Mouse (Mus musculus) cerebellum, adult 11-12 months (tissue): ENCODE results near the gene C2cd2l.

Experiments used
- DNase-seq: peaks from one replicate; pipeline ENCODE4 v3.0.0; 2022

Gene C2cd2l

DNA sequence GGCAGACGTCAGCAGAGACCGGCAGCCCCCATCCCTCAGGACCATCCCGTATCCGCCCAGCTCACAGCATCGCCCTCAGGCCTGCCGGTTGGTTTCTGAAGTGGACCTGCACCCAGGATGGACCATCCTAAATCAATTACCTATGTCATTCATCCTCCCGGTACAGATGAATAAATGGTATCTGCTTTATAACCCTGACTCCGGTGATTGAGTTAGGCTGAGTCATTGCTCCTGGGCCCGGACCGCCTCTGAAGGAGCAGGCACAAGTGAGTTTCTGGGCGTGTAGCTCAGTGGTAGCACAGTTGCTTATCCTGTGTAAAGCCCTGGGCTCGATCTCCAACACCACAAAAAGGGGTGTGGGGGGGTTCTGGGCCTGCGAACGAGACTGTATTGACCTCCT lies 58.7 kb downstream of the C2cd2l start:
- DNase-seq = no peak
